Mouse (Mus musculus) olfactory bulb, adult 2 months (tissue): Measurements from ENCODE around the gene Crtap.
"Not testable (repeated sequence)": the region's sequence is repeated elsewhere in the genome, so short reads cannot be mapped to it uniquely, and the experiment has no call there.

ENCODE experiments used
- CTCF ChIP-seq: fragments of 200-500 bp; IDR thresholded peaks from 2 replicates; pipeline ENCODE4 v1.5.1; 2012; ENCODE audit warnings: low read depth, mild to moderate bottlenecking, low read length, moderate library complexity; ENCODE audit not compliant: insufficient read depth
- POLR2A ChIP-seq: fragments of 200-500 bp; IDR thresholded peaks from 2 replicates; pipeline ENCODE4 v1.6.1; 2012; ENCODE audit warnings: mild to moderate bottlenecking, low read depth, low read length, moderate library complexity; ENCODE audit not compliant: insufficient read depth

GRCm38 (mm10) chr9:114371717-114372116, 18.8 kb downstream of the Crtap start:
- TF ChIP-seq CTCF, POLR2A: not testable (repeated sequence)
